Mouse (Mus musculus) layer of hippocampus, postnatal 25 days (tissue): ENCODE measurements around the gene Acvr2a. TPM values are rescaled to one million over a fixed set of nuclear protein-coding genes. Genes with fewer than 3 reads are reported as not detected.
"Not testable (repeated sequence)": the region's sequence is repeated elsewhere in the genome, so short reads cannot be mapped to it uniquely, and the experiment has no call there.

Experiments used
- DNase-seq, 2 experiments: peaks; one replicate each; pipeline ENCODE4 v3.0.0; 2022; ENCODE audit warnings: mixed read lengths in 2 of 2, low spot score in 1 of 2; ENCODE audit errors: extremely low spot score in 1 of 2
- total RNA-seq, 2 experiments: library from RNA; stranded (reverse); gene quantifications; 2 replicates each; pipeline ENCODE4 v1.2.3; 2021

The Acvr2a gene
- total RNA-seq, 2 experiments from 2014 or later = 40.1 to 44.6 TPM

GRCm38 (mm10) chr2:48865596-48865995 lies 51.7 kb downstream of the Acvr2a start:
- not testable (repeated sequence) for DNase-seq

- no peak for DNase-seq
These were observed 54.4 kb downstream of the Acvr2a start for GRCm38 (mm10) chr2:48868199-48868913.

GRCm38 (mm10) chr2:48885945-48886344 lies 72.0 kb downstream of the Acvr2a start:
- peak; percentile 43 to 67 for DNase-seq

- no peak for DNase-seq
These were observed 81.3 kb downstream of the Acvr2a start for GRCm38 (mm10) chr2:48895186-48895585.

- no peak for DNase-seq
These were observed 95.0 kb downstream of the Acvr2a start for GRCm38 (mm10) chr2:48908866-48909265.

- no peak for DNase-seq
These were observed 100.3 kb downstream of the Acvr2a start for GRCm38 (mm10) chr2:48914185-48914584.

GRCm38 (mm10) chr2:48915832-48916231 lies 101.9 kb downstream of the Acvr2a start:
- no peak for DNase-seq

- no peak for DNase-seq
These were observed 121.1 kb downstream of the Acvr2a start for GRCm38 (mm10) chr2:48935058-48935457.

GRCm38 (mm10) chr2:48947761-48948160 lies 133.9 kb downstream of the Acvr2a start:
- no peak for DNase-seq

- DNase-seq = peak; percentile 89 to 96
These were observed 135.1 kb downstream of the Acvr2a start, which contains the start of gene Mbd5 for GRCm38 (mm10) chr2:48948841-48949584. Gene Mbd5 (plus strand): TSS chr2:48949508.

- DNase-seq = peak; percentile 14 to 44
These were observed 135.9 kb downstream of the Acvr2a start for GRCm38 (mm10) chr2:48949743-48950251.

- no peak for DNase-seq
These were observed 136.2 kb downstream of the Acvr2a start, which contains the start of gene Orc4 for GRCm38 (mm10) chr2:48950252-48950315. Gene Orc4 (minus strand): TSS chr2:48950277.

GRCm38 (mm10) chr2:48950316-48950880 lies 136.5 kb downstream of the Acvr2a start:
- DNase-seq = no peak

Other genes with a start within 250 kb of the Acvr2a start
- gene Mbd5, start 135.4 kb downstream of the Acvr2a start, total RNA-seq = 100 to 1,000 TPM; 101 to 125 TPM
- gene Orc4, start 136.2 kb downstream of the Acvr2a start, total RNA-seq = 10 to 100 TPM; 67.1 to 75.6 TPM